Mouse (Mus musculus) layer of hippocampus, adult 2 months (tissue): ENCODE results near the gene Gfy. TPM values are rescaled to one million over a fixed set of nuclear protein-coding genes. Genes with fewer than 3 reads are reported as not detected.

Experiments
- DNase-seq, 2 experiments: peaks; one replicate each; pipeline ENCODE4 v3.0.0; 2022; ENCODE audit warnings: low spot score in 2 of 2
- H3K27ac ChIP-seq: fragments of 200-600 bp; 2 replicates; pipeline ENCODE4 v1.8.1; 2022
- H3K4me3 ChIP-seq: fragments of 200-600 bp; 2 replicates; pipeline ENCODE4 v1.8.1; 2022; ENCODE audit warnings: mild to moderate bottlenecking
- CTCF ChIP-seq: fragments of 200-600 bp; conservative IDR thresholded peaks from 2 replicates; pipeline ENCODE4 v1.8.1; 2022; ENCODE audit warnings: antibody characterized with exemption, mild to moderate bottlenecking, moderate library complexity
- microRNA-seq, 2 experiments: library from miRNA; unstranded; fragments of <30 nt; microRNA quantifications; one replicate each; pipeline ENCODE4 v1.2.0; 2021
- total RNA-seq, 2 experiments: library from RNA; stranded (reverse); gene quantifications; 2 replicates each; pipeline ENCODE4 v1.2.3; 2021

Gfy gene
- total RNA-seq, 2 experiments from 2014 or later: 0.20 TPM; not detected in 1

DNA sequence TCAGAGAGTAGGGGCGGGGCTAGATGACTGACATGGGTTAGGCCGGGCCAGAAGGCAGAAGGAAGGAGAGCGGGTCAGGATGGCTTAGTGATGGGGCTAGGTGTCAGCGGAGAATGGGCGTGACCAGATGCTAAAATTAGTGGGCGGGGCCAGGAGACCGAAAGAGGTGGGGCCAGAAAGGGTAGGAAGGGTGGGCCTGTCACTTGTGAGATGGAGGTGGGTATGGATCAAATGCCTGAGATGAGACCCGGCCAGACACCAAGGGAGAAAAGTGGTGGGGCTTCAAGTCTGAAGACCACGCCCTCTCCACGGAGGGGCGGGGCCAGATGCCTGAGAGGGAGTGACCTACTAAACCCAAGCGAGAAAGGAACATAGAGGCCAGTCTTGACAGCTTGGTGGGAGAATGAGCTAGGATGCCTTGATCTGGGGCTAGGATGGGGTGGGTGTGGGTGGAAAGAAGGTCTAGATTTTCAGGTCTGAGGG, 44.8 kb downstream of the Gfy start:
- no peak overlapping the region for H3K4me3 ChIP-seq
- H3K27ac ChIP-seq: no peak overlapping the region
- DNase-seq: no peak
- TF ChIP-seq CTCF: no peak

DNA sequence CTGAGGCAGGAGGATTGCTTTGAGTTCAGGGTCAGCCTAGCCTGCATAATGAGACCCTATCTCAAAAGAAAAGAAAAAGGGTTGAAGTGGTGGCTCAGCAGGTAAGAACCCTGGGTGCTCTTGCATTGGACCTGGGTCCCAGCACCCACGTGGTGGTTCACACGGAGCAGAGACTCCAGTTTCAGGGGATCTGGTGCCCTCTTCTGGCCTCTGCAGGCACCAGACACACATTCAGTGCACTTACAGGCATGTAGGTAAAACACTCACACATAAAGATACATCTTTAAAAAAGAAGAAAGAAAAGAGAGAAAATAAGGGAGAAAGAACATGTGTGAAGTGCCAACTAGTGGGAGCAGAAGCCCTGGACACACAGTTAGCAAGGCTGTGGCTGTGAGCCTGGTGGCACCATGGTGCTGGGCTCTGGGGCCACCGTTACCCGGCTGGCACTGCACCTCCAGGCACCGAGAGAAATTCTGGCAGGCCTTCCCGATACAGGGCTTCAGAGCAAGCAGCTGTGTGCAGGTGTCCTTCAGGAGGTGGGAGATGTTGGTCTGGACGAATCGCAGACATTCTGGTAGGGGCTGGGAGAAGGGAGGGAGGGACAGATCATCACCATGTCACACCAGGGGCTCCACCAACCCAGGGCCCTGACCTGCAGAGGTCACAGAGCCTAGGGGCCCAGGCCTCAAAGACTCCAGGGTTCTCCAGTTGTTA, 45.8 kb downstream of the Gfy start:
- no peak for DNase-seq
- Histone ChIP-seq H3K27ac (no peak overlapping the region), H3K4me3 (no peak overlapping the region)
- TF ChIP-seq CTCF: peak; percentile 59

DNA sequence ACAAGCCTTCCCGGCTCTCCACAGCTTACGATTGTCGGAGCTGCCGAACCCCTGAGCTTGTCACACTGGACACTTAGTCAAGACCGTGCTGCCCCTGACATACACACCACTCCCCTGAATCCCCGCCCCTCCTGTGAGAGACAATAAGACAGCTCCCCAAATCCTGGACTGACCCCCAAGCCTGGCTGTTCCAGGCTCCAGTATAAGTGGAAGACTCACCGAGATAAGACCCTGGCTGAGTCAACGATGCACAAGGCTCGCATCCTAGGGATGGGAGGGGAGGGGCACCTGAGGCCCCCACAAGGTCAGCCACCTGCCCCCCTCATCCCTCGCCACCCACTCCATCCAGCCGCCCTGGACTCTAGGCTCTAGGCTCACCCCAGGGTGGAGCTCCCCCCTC, 47.5 kb downstream of the Gfy start:
- TF ChIP-seq CTCF: no peak
- no peak overlapping the region for H3K4me3 ChIP-seq
- H3K27ac ChIP-seq: no peak overlapping the region
- no peak for DNase-seq

DNA sequence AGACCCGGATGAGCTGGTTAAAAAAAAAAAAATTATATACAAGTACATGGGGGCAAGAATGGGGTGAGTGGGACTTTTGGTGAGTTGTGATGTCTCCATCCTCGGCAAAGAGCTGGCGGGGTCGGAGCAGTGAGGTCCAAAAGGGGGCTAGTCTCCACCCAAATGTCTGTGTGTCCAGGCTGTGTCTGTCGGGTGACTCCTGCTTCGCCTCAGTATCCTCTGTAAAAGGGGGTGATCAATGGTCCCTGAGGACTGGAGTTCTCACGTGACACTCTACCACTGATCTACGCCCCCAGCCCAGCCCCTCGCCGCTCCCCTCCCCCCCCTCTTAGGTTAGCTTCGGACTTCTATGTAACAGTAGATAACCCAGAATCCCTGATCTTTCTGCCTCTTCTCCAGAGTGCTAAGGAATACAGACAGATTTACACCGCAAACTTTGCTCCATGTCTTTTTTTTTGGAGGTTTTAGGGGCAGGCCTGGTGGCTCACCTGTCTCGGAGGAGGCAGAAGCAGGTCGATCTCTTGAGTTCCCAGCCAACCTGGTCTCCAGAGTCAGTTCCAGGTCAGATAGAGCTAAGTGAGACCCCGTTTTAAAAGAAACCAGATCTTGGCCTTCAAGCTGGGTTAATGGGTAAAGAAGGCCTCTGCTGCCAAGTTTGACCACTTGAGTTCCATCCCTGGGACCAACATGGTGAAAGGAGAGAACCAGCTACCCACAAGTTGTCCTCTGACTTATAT, 49.4 kb downstream of the Gfy start:
- H3K4me3 ChIP-seq: peak overlapping the region; percentile 62; the same call in 1 of the 2 replicates
- no peak for DNase-seq
- TF ChIP-seq CTCF: no peak
- peak overlapping the region; percentile 94 for H3K27ac ChIP-seq

DNA sequence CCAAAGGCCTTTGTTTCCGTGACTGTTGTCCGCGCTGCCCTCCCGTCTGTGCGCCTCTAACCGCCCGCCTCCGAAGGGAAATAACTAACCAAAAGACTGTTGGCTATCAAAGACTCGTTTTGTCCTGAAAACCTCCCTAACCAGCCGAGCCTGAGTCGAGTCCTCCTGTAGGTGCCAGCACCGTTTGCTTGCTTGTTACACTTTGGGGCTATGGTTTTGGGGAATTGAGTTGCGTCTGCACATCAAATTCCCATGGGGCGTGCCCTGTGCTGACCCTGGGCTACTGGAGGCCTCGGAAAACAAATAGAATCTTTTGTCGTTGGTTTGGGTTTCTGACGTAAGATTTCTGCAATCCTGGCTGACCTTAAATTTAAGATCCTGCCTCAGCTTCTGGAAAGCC, 50.1 kb downstream of the Gfy start:
- DNase-seq: no peak
- Histone ChIP-seq H3K4me3 (peak overlapping the region; percentile 62), H3K27ac (peak overlapping the region; percentile 94)
- no peak for TF ChIP-seq CTCF

DNA sequence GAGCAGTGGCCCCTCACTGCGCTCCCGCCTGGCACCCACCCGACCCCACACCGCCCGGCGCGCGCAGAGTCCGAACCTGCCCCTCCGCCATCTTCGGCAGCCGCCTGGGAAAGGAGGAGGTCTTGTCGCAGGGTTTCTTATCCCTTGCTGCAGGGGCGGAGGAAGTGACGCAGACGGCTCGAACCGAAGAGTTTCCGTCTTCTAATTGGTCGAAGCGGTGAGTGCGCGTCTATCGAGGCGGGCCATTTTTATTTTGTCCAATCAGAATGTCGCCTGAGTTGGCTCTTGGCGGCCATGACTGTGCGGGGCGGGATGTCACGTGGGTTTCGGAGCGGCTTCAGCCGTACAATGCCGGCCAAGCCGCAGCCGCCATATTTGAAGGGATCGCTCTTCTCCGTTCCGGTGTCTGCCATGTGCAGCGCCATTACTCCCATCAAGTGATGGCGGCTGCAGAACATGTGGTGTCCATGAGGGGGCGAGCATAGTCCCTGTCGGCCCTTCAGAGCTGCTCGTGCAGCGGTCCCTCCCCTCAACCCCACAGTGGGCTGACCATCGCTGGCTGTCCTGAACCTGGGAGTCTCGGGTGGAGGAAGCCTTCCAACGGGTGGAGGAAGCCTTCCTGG, 50.6 kb downstream of the Gfy start, which contains the start of gene Rpl13a:
Gene Rpl13a, minus strand, starts transcription at position 138 of the 623 bp plus-strand sequence.
- H3K4me3 ChIP-seq: peak within 1 kb of the TSS; percentile 98
- peak; percentile 98 to 99 for DNase-seq
- peak within 1 kb of the TSS; percentile 99 for H3K27ac ChIP-seq
- peak; percentile 85 for TF ChIP-seq CTCF

DNA sequence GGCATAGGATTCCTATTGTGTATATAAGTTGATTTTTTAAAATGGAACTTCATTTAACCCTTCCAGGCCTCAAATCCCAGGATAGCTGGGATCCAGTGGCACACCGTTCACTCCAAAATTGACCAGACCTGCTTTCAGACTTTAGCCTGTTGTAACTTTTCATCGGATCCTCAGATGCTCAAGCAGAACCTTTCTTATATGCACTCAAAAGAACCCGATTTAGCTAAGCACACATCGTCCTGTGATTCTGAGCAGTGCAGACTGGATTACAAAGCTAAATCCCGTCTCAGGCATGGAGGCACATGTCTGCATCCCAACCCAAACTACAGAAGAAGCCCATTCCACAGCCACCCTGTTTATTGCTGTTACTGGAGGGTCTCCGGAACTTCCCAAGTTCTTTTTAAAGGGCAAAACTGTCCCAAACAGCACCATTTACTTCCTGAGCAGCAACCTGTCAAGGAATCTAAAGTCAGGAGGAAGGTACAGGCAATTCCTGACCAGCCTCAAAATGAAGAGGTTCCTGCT, 51.6 kb downstream of the Gfy start:
- no peak for DNase-seq
- H3K4me3 ChIP-seq: peak overlapping the region; percentile 98
- peak overlapping the region; percentile 99 for H3K27ac ChIP-seq
- TF ChIP-seq CTCF: no peak

DNA sequence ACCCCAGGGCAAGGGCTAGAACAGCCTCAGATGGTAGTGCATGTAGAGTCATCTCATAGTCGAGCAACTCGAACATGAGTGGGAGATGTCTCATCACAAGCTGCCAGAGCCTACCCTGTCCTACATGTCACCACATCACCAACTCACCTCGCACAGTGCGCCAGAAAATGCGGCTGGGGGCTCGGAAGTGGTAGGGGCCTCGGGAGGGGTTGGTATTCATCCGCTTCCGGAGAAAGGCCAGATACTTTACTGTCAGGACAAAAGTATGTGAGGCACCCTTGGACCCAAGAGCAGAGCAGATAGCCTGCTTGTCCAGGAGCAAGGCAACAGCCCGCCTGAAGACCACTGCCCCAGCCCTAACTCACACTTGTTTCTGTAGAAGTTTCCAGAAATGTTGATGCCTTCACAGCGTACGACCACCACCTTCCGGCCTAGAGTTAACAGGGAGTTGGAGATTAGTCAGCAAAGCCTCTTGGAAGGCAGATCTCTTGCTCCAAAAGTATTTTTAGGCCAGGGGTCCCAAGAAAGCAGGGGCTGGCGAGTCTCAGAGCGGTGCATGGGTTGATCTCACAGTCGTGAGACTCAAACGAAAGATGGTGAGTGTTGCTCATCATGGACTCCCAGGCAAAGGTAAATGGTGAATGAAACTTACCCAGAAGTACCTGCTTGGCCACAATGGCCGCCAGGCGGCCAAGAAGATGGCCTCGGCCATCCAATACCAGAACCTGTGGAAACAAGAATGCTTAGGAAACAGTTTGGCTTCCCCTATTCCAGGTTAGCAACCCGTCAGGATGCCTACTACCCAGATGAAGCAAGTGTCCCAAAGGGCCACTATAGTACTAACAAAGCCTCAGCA, 52.3 kb downstream of the Gfy start:
- Histone ChIP-seq H3K4me3 (peak overlapping the region; percentile 98), H3K27ac (peak overlapping the region; percentile 99)
- TF ChIP-seq CTCF: peak; percentile 61
- no peak for DNase-seq

Small RNAs within 50 kb of the gene (microRNA-seq; reads per million reads assigned to microRNA genes)
- gene Mir5121 (16.9 to 21.5 reads per million in 2 experiments), gene Mir7055 (0.55 to 1.6 reads per million in 2 experiments)

Other genes with a start within 250 kb of the Gfy start
- 1 to 10 TPM; 1.3 to 2.0 TPM for gene Tsks, start 236.4 kb downstream of the Gfy start, total RNA-seq
- gene Cpt1c, start 204.7 kb downstream of the Gfy start, total RNA-seq: 100 to 1,000 TPM; 138 to 140 TPM
- gene Prmt1, start 193.0 kb downstream of the Gfy start, total RNA-seq: 100 to 1,000 TPM; 165 to 171 TPM
- gene Irf3, start 181.9 kb downstream of the Gfy start, total RNA-seq: 10 to 100 TPM; 38.4 to 42.7 TPM
- 1 to 10 TPM; 2.5 to 3.7 TPM for gene Bcl2l12, start 180.9 kb downstream of the Gfy start, total RNA-seq
- gene Scaf1, start 163.2 kb downstream of the Gfy start, total RNA-seq: 100 to 1,000 TPM; 166 to 168 TPM
- gene Rras, start 161.6 kb downstream of the Gfy start, total RNA-seq: 10 to 100 TPM; 12.4 to 13.1 TPM
- gene Prr12, start 126.7 kb downstream of the Gfy start, total RNA-seq: 10 to 100 TPM; 77.6 to 81.4 TPM
- gene Nosip, start 117.1 kb downstream of the Gfy start, total RNA-seq: 10 to 100 TPM; 54.2 to 57.7 TPM
- gene Prrg2, start 116.9 kb downstream of the Gfy start, total RNA-seq: 1 to 10 TPM; 5.7 to 8.4 TPM
- 10 to 100 TPM in 1 of 2 experiments, 1 to 10 TPM in 1; 7.5 to 11.7 TPM for gene Rcn3, start 87.3 kb downstream of the Gfy start, total RNA-seq
- 10 to 100 TPM; 17.8 to 19.0 TPM for gene Fcgrt, start 75.7 kb downstream of the Gfy start, total RNA-seq
- 100 to 1,000 TPM; 436 to 442 TPM for gene Rps11, start 55.1 kb downstream of the Gfy start, total RNA-seq
- 100 to 1,000 TPM; 808 to 856 TPM for gene Rpl13a, start 50.8 kb downstream of the Gfy start, total RNA-seq
- not detected for gene Gm45713, start 43.3 kb downstream of the Gfy start, total RNA-seq
- gene Flt3l, start 43.1 kb downstream of the Gfy start, total RNA-seq: 1 to 10 TPM; 9.4 TPM
- gene Pih1d1, start 25.3 kb downstream of the Gfy start, total RNA-seq: 10 to 100 TPM; 43.0 to 46.1 TPM
- 10 to 100 TPM; 13.2 to 13.3 TPM for gene Aldh16a1, start 25.0 kb downstream of the Gfy start, total RNA-seq
- gene Slc17a7, start 15.6 kb downstream of the Gfy start, total RNA-seq: 1,000 to 10,000 TPM; 1,342 to 1,423 TPM
- gene Pth2, start 1.4 kb upstream of the Gfy start, total RNA-seq: not detected
- 1 to 10 TPM; 3.5 to 3.9 TPM for gene Ccdc155, start 25.3 kb upstream of the Gfy start, total RNA-seq
- gene Dkkl1, start 32.6 kb upstream of the Gfy start, total RNA-seq: 1 to 10 TPM; 1.6 TPM
- gene Tead2, start 36.2 kb upstream of the Gfy start, total RNA-seq: 1 to 10 TPM; 4.3 to 5.7 TPM
- gene Cd37, start 59.5 kb upstream of the Gfy start, total RNA-seq: 1 to 10 TPM; 3.7 to 5.5 TPM
- gene Slc6a16, start 61.5 kb upstream of the Gfy start, total RNA-seq: 1 to 10 TPM; 1.7 to 2.8 TPM
- gene Slc6a21, start 97.9 kb upstream of the Gfy start, total RNA-seq: not detected
- gene Trpm4, start 154.2 kb upstream of the Gfy start, total RNA-seq: 10 to 100 TPM; 12.8 to 16.5 TPM
- gene Hrc, start 155.7 kb upstream of the Gfy start, total RNA-seq: under 1 TPM; 0.22 to 0.33 TPM
- 100 to 1,000 TPM; 133 to 138 TPM for gene Ppfia3, start 187.4 kb upstream of the Gfy start, total RNA-seq
- 100 to 1,000 TPM; 138 to 146 TPM for gene Lin7b, start 191.0 kb upstream of the Gfy start, total RNA-seq
- gene Snrnp70, start 216.2 kb upstream of the Gfy start, total RNA-seq: 100 to 1,000 TPM; 456 to 514 TPM
- not detected for gene Kcna7, start 226.1 kb upstream of the Gfy start, total RNA-seq
- not detected for gene Ntf5, start 234.1 kb upstream of the Gfy start, total RNA-seq
- gene Lhb, start 241.3 kb upstream of the Gfy start, total RNA-seq: not detected